ENCODE assay signal across 13 mouse cellular contexts in the genomic region with DNA sequence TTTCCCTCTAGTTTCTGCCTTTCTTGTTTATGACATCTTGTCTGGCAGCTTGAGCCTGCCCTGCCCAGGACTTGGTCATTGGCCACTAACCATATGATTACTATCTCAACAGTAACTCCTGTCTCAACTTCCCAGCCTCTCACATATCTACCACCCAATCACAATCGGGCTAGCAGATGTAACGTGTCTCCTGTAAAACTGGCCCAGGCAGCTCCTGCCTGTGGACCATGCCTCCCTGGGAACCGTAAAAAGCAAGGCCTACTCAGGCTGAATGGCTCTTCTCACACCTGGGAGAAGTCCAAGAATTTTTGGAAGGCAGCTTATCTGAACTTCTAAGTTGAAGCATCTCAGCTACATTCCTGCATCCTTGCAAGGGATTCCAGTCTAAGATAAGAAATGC. TPM values are rescaled to one million over a fixed set of nuclear protein-coding genes. Genes with fewer than 3 reads are reported as not detected.
DNase-seq lines count a peak whose midpoint lies in the region; ATAC-seq and TF ChIP-seq lines count a peak whose summit lies in the region.
"Had no signal": no experiment of that assay in that cellular context is flagged by ENCODE, and none has a peak within 500 bp of the region (broad histone marks: within the 10 kb centered on the region; RNA-seq: fewer than 3 reads in every experiment).

No protein-coding gene starts in this region.

- no peaks in the 10 kb centered on the region for H3K9me3 ChIP-seq in kidney, postnatal 0 days (replicated peaks; ENCODE audit: low read length)
- no peaks in the 10 kb centered on the region for H3K9me3 ChIP-seq in lung, embryonic 16.5 days (ENCODE audit: control insufficient read depth, low read length)
- no peaks in the 10 kb centered on the region for H3K9me3 ChIP-seq in stomach, postnatal 0 days (ENCODE audit: control insufficient read depth, low read length)
- H3K9me3 ChIP-seq: embryonic facial prominence, embryonic 12.5 days; forebrain, embryonic 13.5 days; G1E; neural tube, embryonic 15.5 days had no signal

- no peak overlapping the region for H3K4me3 ChIP-seq in kidney, postnatal 0 days (replicated peaks; ENCODE audit: low read depth, low read length)
- no peak overlapping the region for H3K4me3 ChIP-seq in lung, embryonic 16.5 days (ENCODE audit: low read length)
- no peak overlapping the region for H3K4me3 ChIP-seq in stomach, postnatal 0 days (ENCODE audit: low read depth, low read length)
- H3K4me3 ChIP-seq: embryonic facial prominence, embryonic 12.5 days; forebrain, embryonic 13.5 days; neural tube, embryonic 15.5 days had no signal

- no peak overlapping the region for H3K27ac ChIP-seq in kidney, postnatal 0 days
- peak overlapping the region; percentile 91 for H3K27ac ChIP-seq in lung, embryonic 16.5 days (ENCODE audit: low read length)
- peak overlapping the region; percentile 61; the same call in 1 of the 2 replicates for H3K27ac ChIP-seq in stomach, postnatal 0 days (replicated peaks)
- H3K27ac ChIP-seq: embryonic facial prominence, embryonic 12.5 days; forebrain, embryonic 13.5 days; neural tube, embryonic 15.5 days had no signal

- H3K4me1 ChIP-seq in kidney, postnatal 0 days (replicated peaks; ENCODE audit: insufficient read depth, low read length), result no peaks in the 10 kb centered on the region; the same call in 1 of the 2 replicates
- H3K4me1 ChIP-seq in lung, embryonic 16.5 days (replicated peaks; ENCODE audit: control insufficient read depth, insufficient read depth, low read length), result peaks cover 31% of the 10 kb centered on the region
- H3K4me1 ChIP-seq in stomach, postnatal 0 days (replicated peaks; ENCODE audit: control insufficient read depth, insufficient read depth), result 0 out of 2 replicates have a peak, but pooled peaks cover 2% of the 10 kb centered on the region
- H3K4me1 ChIP-seq: forebrain, embryonic 13.5 days; neural tube, embryonic 15.5 days had no signal

- no peaks in the 10 kb centered on the region for H3K36me3 ChIP-seq in kidney, postnatal 0 days (ENCODE audit: insufficient read depth, low read length)
- H3K36me3 ChIP-seq in lung, embryonic 16.5 days (ENCODE audit: control insufficient read depth, insufficient read depth, low read length), result no peaks in the 10 kb centered on the region
- H3K36me3 ChIP-seq in stomach, postnatal 0 days (ENCODE audit: control insufficient read depth, insufficient read depth, low read length), result no peaks in the 10 kb centered on the region
- H3K36me3 ChIP-seq: embryonic facial prominence, embryonic 12.5 days; G1E; neural tube, embryonic 15.5 days had no signal

- TF ChIP-seq EP300 in stomach, postnatal 0 days (optimal IDR thresholded peaks at IDR 0.05), result no peak

- no peaks in the 10 kb centered on the region for H3K27me3 ChIP-seq in kidney, postnatal 0 days (ENCODE audit: insufficient read depth, low read length)
- H3K27me3 ChIP-seq in lung, embryonic 16.5 days (ENCODE audit: control insufficient read depth, insufficient read depth, low read depth, low read length), result no peaks in the 10 kb centered on the region
- no peaks in the 10 kb centered on the region for H3K27me3 ChIP-seq in stomach, postnatal 0 days (ENCODE audit: control insufficient read depth, insufficient read depth, low read length)
- H3K27me3 ChIP-seq: embryonic facial prominence, embryonic 12.5 days; forebrain, embryonic 13.5 days; neural tube, embryonic 15.5 days had no signal

- ATAC-seq in kidney, postnatal 0 days (replicated peaks; ENCODE audit: low FRiP score, low read depth), result no peak
- peak; percentile 87 for ATAC-seq in lung, embryonic 16.5 days (ENCODE audit: low read depth)
- peak; percentile 45; the same call in 1 of the 2 replicates for ATAC-seq in stomach, postnatal 0 days (ENCODE audit: low FRiP score, low TSS enrichment)
- no peak for ATAC-seq in CD4-positive, CD25-positive, alpha-beta regulatory T cell, adult 4 months
- ATAC-seq: activated CD4-positive, CD25-positive, alpha-beta regulatory T cell, adult 4 months; forebrain, embryonic 13.5 days had no signal

- peak; percentile 63 for DNase-seq in gastrocnemius, adult 18-20 months (ENCODE audit: low spot score)
- no peak for DNase-seq in gastrocnemius, adult 8-10 months (ENCODE audit: low spot score in 2 of 2)
- DNase-seq in kidney, postnatal 0 days (ENCODE audit: low spot score), result peak; percentile 43
- no peak for DNase-seq in kidney, postnatal 10 days
- no peak for DNase-seq in stomach, postnatal 0 days (ENCODE audit: low spot score)
- DNase-seq in retina, postnatal 1 day, result no peak

- H3K9ac ChIP-seq in kidney, postnatal 0 days (ENCODE audit: low read depth, low read length), result no peak overlapping the region
- no peak overlapping the region for H3K9ac ChIP-seq in lung, embryonic 16.5 days (ENCODE audit: low read length)
- no peak overlapping the region for H3K9ac ChIP-seq in stomach, postnatal 0 days (ENCODE audit: low read length)
- H3K9ac ChIP-seq: embryonic facial prominence, embryonic 12.5 days; forebrain, embryonic 13.5 days; neural tube, embryonic 15.5 days had no signal

- no peak for TF ChIP-seq CTCF in kidney, postnatal 0 days (IDR thresholded peaks at IDR 0.05; ENCODE audit: low read depth)
- TF ChIP-seq CTCF in stomach, postnatal 0 days (IDR thresholded peaks at IDR 0.05; ENCODE audit: low read depth), result no peak

- H3K4me2 ChIP-seq in kidney, postnatal 0 days (ENCODE audit: low read length), result no peak overlapping the region
- H3K4me2 ChIP-seq in lung, embryonic 16.5 days (ENCODE audit: low read depth, low read length), result peak overlapping the region; percentile 19; the same call in 1 of the 2 replicates
- no peak overlapping the region for H3K4me2 ChIP-seq in stomach, postnatal 0 days (replicated peaks; ENCODE audit: low read depth)
- H3K4me2 ChIP-seq: embryonic facial prominence, embryonic 12.5 days; forebrain, embryonic 13.5 days; neural tube, embryonic 15.5 days had no signal

- WGBS in kidney, postnatal 0 days, result 14% methylated on average over 3 of the region's 3 CpGs
- 6% methylated on average over 3 of the region's 3 CpGs for WGBS in lung, embryonic 16.5 days
- 32% methylated on average over 3 of the region's 3 CpGs for WGBS in stomach, postnatal 0 days

RNA-seq across cellular contexts. Expression of gene Trp53bp2, which starts 10.2 kb away (rescaled TPM):
- total RNA-seq in gastrocnemius, adult 18-20 months (2021), result 10 to 100 TPM in 1 of 2 experiments, 1 to 10 TPM in 1; 9.1 to 10.7 TPM
- 10 to 100 TPM in 3 of 4 experiments, 1 to 10 TPM in 1; 8.2 to 11.8 (median 10.9) TPM for total RNA-seq in gastrocnemius, adult 8-10 months (2022)
- 26.1 and 26.7 TPM in 2 replicates for polyA plus RNA-seq in kidney, postnatal 0 days (2015; fragmentation: Nextera tagmentation; extraction: Ambion mirVana)
- 22.4 and 23.4 TPM in 2 replicates for polyA plus RNA-seq in lung, embryonic 16.5 days (2015; fragmentation: Nextera tagmentation; extraction: Ambion mirVana)
- polyA plus RNA-seq in stomach, postnatal 0 days (2015; fragmentation: Nextera tagmentation; extraction: Ambion mirVana), result 9.5 and 10.3 TPM in 2 replicates
- polyA plus RNA-seq in CD4-positive, CD25-positive, alpha-beta regulatory T cell, adult 4 months (2017; shearing (Covaris generic)), result 1 to 10 TPM; 8.5 to 8.9 TPM

RNA-seq across cellular contexts. Expression of gene Fbxo28, which starts 57.4 kb away (rescaled TPM):
- total RNA-seq in gastrocnemius, adult 18-20 months (2021), result 10 to 100 TPM; 21.0 to 22.1 TPM
- total RNA-seq in gastrocnemius, adult 8-10 months (2022), result 10 to 100 TPM; 17.2 to 21.0 (median 19.1) TPM
- polyA plus RNA-seq in kidney, postnatal 0 days (2015; fragmentation: Nextera tagmentation; extraction: Ambion mirVana), result 17.1 and 17.8 TPM in 2 replicates
- 19.9 and 21.7 TPM in 2 replicates for polyA plus RNA-seq in lung, embryonic 16.5 days (2015; fragmentation: Nextera tagmentation; extraction: Ambion mirVana)
- 12.6 and 13.6 TPM in 2 replicates for polyA plus RNA-seq in stomach, postnatal 0 days (2015; fragmentation: Nextera tagmentation; extraction: Ambion mirVana)
- polyA plus RNA-seq in CD4-positive, CD25-positive, alpha-beta regulatory T cell, adult 4 months (2017; shearing (Covaris generic)), result 1 to 10 TPM; 4.1 to 8.2 TPM

Comparison
In these comparisons a context has a peak if more than half of its experiments do, and no peak if none do; other contexts are left out.
1. DNase-seq: peak in gastrocnemius, adult 18-20 months (single experiment) and kidney, postnatal 0 days (single experiment); none in gastrocnemius, adult 8-10 months (0 of 2), kidney, postnatal 10 days (single experiment), stomach, postnatal 0 days (single experiment) and retina, postnatal 1 day (single experiment).
2. ATAC-seq: peak in lung, embryonic 16.5 days (single experiment) and stomach, postnatal 0 days (single experiment); none in kidney, postnatal 0 days (single experiment) and CD4-positive, CD25-positive, alpha-beta regulatory T cell, adult 4 months (single experiment).